Mouse (Mus musculus): ENCODE measurements around the gene Nme9. TPM values are rescaled to one million over a fixed set of nuclear protein-coding genes. Genes with fewer than 3 reads are reported as not detected.

The Nme9 gene
- not detected in 2 replicates for polyA plus RNA-seq (2012)

DNA sequence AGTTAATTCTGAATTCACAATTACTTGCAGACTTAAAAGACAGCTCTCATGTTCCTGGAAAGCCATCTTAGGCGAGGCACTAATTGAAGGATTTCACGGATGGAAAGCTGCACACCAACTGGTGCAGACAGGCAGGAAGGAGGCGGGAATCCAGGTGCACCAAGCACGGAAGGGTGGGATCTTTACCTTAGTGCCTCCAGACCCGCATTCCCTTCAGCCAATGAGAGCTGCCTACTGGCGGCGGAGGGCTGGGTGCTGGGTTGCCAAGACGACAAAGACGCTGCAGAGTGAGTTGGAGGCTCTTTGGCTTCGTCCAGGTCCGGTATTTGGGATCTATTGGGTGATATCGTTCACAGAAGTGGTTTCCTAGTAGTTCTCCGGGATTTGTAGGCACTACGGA, at the start of gene Nme9:
Nme9 (plus strand) TSS at position 315 of the 400 bp plus-strand sequence.
- Histone ChIP-seq H3K9me3 (ENCODE audit: control insufficient read depth, low read length) (no peaks in the 10 kb centered on the region), H3K36me3 (ENCODE audit: control insufficient read depth) (no peaks in the 10 kb centered on the region), H3K27me3 (ENCODE audit: control insufficient read depth) (peaks cover 25% of the 10 kb centered on the region), H3K4me1 (ENCODE audit: control insufficient read depth) (no peaks in the 10 kb centered on the region), H3K4me3 (replicated peaks) (no peak within 1 kb of the TSS)
- TF ChIP-seq TAL1 (IDR thresholded peaks at IDR 0.05; ENCODE audit: low read length) (no peak), GATA1 (IDR thresholded peaks at IDR 0.05; ENCODE audit: low read length) (no peak)

DNA sequence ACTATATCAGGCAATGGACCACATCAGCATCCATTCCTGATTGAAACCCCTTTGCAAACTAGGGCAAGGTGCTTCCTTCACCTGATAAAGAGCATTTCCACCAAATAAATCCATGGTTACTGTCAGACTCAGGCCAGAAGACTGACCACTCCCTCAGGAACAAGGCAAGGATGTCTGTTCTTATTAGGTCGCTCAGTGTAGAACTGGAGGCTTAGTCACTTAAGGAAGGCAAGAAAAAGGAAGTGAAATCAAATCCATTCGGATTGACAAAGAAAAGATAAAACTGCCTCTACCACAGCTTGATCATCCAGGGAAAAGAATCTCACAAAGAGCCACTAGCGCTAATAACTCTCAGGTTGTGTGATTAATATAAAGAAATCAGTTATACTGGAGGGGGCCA, 42.0 kb upstream of the Nme9 start:
- H3K36me3 ChIP-seq (ENCODE audit: control insufficient read depth), result no peaks in the 10 kb centered on the region
- H3K9me3 ChIP-seq (ENCODE audit: control insufficient read depth, low read length), result no peaks in the 10 kb centered on the region
- H3K27me3 ChIP-seq (ENCODE audit: control insufficient read depth), result no peaks in the 10 kb centered on the region
- no peak overlapping the region for H3K4me3 ChIP-seq (replicated peaks)
- H3K4me1 ChIP-seq (ENCODE audit: control insufficient read depth), result no peaks in the 10 kb centered on the region
- TF ChIP-seq TAL1 (IDR thresholded peaks at IDR 0.05; ENCODE audit: low read length), result no peak

DNA sequence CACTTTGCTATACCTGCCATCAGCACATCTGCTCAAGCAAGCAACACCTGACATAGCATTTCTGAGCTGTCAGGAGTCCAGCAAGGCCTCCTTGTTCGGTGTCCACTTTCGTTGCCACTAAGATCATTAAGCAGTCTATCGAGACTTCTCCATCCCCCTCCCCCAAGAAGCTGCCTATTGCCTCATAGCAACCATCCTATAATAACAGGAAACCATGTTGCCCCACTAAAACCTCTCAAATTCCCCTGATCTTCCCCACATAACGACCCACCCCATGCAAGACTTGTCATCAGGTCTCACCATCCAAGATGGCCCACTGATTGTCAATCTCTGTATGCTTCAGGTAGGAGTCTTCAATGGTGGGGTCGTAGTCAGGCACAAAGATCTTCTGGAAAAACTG, 40.2 kb upstream of the Nme9 start:
- no peaks in the 10 kb centered on the region for H3K9me3 ChIP-seq (ENCODE audit: control insufficient read depth, low read length)
- no peak overlapping the region for H3K4me3 ChIP-seq (replicated peaks)
- H3K27me3 ChIP-seq (ENCODE audit: control insufficient read depth), result no peaks in the 10 kb centered on the region
- no peak for TF ChIP-seq TAL1 (IDR thresholded peaks at IDR 0.05; ENCODE audit: low read length)
- TF ChIP-seq GATA1 (IDR thresholded peaks at IDR 0.05; ENCODE audit: low read length), result no peak
- no peaks in the 10 kb centered on the region for H3K4me1 ChIP-seq (ENCODE audit: control insufficient read depth)
- H3K36me3 ChIP-seq (ENCODE audit: control insufficient read depth), result no peaks in the 10 kb centered on the region

DNA sequence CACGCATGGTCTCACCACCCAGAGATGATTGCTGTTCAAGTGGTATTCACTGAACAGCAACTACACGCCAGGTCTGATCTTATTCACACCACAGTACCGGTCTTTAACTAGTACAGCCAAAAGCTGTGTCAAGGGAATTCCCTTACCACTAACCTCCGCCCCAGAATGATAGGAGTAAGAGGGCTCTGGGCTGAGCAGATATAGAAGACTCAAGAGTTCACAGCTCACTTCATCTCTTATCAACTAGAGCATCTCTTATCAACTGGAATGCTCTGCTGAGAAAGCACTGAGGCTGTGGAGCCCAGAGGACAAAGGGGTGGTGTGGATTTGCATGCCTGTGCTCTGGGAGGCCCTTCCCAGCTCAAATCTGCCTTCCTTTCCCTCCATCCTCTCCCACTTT, 39.5 kb upstream of the Nme9 start:
- no peaks in the 10 kb centered on the region for H3K36me3 ChIP-seq (ENCODE audit: control insufficient read depth)
- H3K9me3 ChIP-seq (ENCODE audit: control insufficient read depth, low read length), result no peaks in the 10 kb centered on the region
- no peaks in the 10 kb centered on the region for H3K4me1 ChIP-seq (ENCODE audit: control insufficient read depth)
- H3K4me3 ChIP-seq (replicated peaks), result no peak overlapping the region
- TF ChIP-seq GATA1 (IDR thresholded peaks at IDR 0.05; ENCODE audit: low read length) (no peak), TAL1 (IDR thresholded peaks at IDR 0.05; ENCODE audit: low read length) (no peak)
- no peaks in the 10 kb centered on the region for H3K27me3 ChIP-seq (ENCODE audit: control insufficient read depth)

DNA sequence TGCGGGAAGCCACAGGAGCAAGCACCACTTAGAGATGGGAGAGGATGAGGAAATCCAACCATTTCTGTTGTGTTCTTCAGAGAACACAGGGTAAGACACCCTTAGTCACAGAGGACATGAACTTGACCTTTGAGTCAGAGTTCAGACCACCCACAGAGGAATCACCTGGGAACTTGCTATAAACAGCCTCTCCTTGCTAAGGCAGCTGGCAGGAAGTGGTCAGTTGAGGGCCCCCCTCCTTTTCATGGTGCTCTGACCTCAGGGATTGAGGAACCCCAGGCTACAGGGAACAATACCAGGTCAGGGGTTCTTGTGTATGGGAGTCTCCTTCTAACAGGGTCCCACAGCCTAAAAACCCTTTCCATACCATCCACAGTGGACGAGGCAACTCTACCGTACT, 34.5 kb upstream of the Nme9 start:
- H3K4me3 ChIP-seq (replicated peaks), result no peak overlapping the region
- H3K9me3 ChIP-seq (ENCODE audit: control insufficient read depth, low read length), result no peaks in the 10 kb centered on the region
- TF ChIP-seq TAL1 (IDR thresholded peaks at IDR 0.05; ENCODE audit: low read length) (no peak), GATA1 (IDR thresholded peaks at IDR 0.05; ENCODE audit: low read length) (no peak)
- H3K27me3 ChIP-seq (ENCODE audit: control insufficient read depth), result no peaks in the 10 kb centered on the region
- no peaks in the 10 kb centered on the region for H3K4me1 ChIP-seq (ENCODE audit: control insufficient read depth)
- H3K36me3 ChIP-seq (ENCODE audit: control insufficient read depth), result no peaks in the 10 kb centered on the region

DNA sequence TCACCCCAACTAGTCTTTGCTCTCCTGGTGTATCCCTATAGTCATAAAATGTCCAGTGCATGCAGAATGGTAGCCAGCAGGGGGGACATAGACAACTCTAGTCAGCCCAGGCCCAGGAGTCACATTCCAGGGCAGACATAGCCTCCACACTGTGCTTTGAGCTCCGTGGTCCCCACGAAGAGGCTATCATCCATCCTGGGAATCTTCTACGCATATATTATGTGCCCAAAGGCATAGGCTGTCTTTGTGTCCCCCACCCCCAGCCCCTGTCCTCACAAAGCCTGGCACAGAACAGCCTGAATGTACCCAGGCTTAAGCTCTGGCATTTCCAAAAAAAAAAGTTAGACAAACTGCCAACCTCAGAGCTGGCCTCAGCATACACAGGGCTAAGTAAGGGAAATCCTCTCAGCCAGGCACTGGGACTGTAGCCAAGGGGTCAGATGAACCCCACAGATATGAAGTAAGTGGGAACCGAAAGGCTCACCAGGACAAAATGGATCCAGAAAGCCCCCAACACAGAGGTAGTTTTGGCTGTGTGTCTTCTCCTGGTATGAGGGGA, 33.9 kb upstream of the Nme9 start:
- no peaks in the 10 kb centered on the region for H3K27me3 ChIP-seq (ENCODE audit: control insufficient read depth)
- H3K36me3 ChIP-seq (ENCODE audit: control insufficient read depth), result no peaks in the 10 kb centered on the region
- H3K4me1 ChIP-seq (ENCODE audit: control insufficient read depth), result no peaks in the 10 kb centered on the region
- TF ChIP-seq TAL1 (IDR thresholded peaks at IDR 0.05; ENCODE audit: low read length) (no peak), GATA1 (IDR thresholded peaks at IDR 0.05; ENCODE audit: low read length) (no peak)
- no peaks in the 10 kb centered on the region for H3K9me3 ChIP-seq (ENCODE audit: control insufficient read depth, low read length)
- H3K4me3 ChIP-seq (replicated peaks), result no peak overlapping the region

DNA sequence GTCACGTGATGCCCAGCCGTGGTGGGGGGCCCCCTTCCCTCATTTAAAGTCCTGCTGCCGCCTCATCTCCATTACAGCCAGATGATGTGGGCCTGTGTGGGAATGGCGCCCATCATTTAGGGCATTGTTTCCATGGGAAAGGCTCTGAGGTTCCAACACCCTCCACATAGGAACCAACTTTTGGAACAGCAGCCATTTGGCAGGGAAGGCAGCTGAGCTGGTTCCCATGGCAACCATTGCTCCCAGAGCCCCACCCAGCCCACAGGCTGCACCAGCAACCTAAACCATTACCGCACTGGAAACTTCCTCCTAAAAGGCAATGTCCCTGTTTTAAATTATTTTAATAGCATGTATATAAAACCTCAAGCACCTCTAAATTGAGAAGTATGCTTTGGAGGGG, 32.9 kb upstream of the Nme9 start:
- no peaks in the 10 kb centered on the region for H3K9me3 ChIP-seq (ENCODE audit: control insufficient read depth, low read length)
- no peak overlapping the region for H3K4me3 ChIP-seq (replicated peaks)
- no peaks in the 10 kb centered on the region for H3K27me3 ChIP-seq (ENCODE audit: control insufficient read depth)
- TF ChIP-seq TAL1 (IDR thresholded peaks at IDR 0.05; ENCODE audit: low read length), result no peak
- no peak for TF ChIP-seq GATA1 (IDR thresholded peaks at IDR 0.05; ENCODE audit: low read length)
- no peaks in the 10 kb centered on the region for H3K36me3 ChIP-seq (ENCODE audit: control insufficient read depth)
- H3K4me1 ChIP-seq (ENCODE audit: control insufficient read depth), result no peaks in the 10 kb centered on the region

DNA sequence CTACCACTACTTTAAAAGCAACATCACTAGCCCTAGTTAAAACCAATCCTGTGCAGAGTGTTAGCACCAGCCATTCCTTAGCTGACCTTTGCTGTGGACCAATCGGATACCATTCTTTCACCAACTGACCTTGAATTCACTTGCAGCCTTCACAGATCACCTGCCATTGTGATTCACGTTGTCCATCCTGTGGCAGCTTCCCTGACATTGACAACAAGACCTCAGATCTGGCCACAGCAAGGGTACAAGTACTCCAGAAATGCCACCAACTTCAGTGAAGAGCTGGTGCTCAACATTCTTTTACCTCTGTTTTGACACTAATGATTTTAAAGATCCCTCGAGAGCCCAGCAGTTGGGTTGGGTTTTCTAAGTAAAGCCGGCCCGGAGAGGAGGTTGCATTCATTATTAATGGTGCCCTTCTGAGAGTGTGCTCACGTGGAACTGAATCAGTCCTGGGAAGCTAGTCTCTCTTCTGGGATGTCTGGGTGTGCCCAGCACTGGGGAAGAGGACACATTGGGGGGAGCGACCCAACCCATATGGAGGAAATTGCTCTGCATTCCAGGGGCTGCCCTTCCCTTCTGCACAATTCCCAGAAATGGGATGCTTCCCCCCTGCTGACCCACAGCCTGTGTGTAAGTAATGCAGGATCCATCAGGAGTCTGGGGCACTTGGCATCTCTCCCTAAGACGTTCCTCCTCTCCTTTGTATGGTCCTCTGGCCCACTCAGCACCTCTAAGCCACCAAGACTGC, 31.1 kb upstream of the Nme9 start:
- H3K9me3 ChIP-seq (ENCODE audit: control insufficient read depth, low read length), result no peaks in the 10 kb centered on the region
- no peak overlapping the region for H3K4me3 ChIP-seq (replicated peaks)
- TF ChIP-seq TAL1 (IDR thresholded peaks at IDR 0.05; ENCODE audit: low read length), result no peak
- no peak for TF ChIP-seq GATA1 (IDR thresholded peaks at IDR 0.05; ENCODE audit: low read length)
- H3K27me3 ChIP-seq (ENCODE audit: control insufficient read depth), result no peaks in the 10 kb centered on the region
- no peaks in the 10 kb centered on the region for H3K4me1 ChIP-seq (ENCODE audit: control insufficient read depth)
- no peaks in the 10 kb centered on the region for H3K36me3 ChIP-seq (ENCODE audit: control insufficient read depth)

DNA sequence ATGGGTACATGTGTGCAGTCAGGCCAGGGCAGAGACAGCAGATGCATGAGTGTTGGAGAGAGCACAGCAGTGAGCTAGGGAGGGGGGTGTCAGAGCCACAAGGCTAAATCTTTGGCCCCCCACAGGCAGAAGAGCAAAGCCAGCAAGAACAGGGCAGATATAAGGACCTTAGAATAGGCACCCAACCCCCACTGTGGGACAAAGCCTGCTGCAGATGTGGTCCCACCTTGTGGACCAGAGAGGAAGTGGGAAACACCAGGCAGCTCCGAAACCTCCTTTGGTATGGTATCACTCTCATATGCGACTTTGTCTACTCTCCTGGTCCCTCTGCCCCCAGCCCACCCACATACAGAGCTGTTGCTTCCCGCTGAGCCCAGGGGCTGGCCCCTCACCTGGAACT, 29.4 kb upstream of the Nme9 start:
- TF ChIP-seq GATA1 (IDR thresholded peaks at IDR 0.05; ENCODE audit: low read length) (no peak), TAL1 (IDR thresholded peaks at IDR 0.05; ENCODE audit: low read length) (no peak)
- H3K4me3 ChIP-seq (replicated peaks), result no peak overlapping the region
- H3K36me3 ChIP-seq (ENCODE audit: control insufficient read depth), result no peaks in the 10 kb centered on the region
- no peaks in the 10 kb centered on the region for H3K9me3 ChIP-seq (ENCODE audit: control insufficient read depth, low read length)
- H3K4me1 ChIP-seq (ENCODE audit: control insufficient read depth), result no peaks in the 10 kb centered on the region
- H3K27me3 ChIP-seq (ENCODE audit: control insufficient read depth), result no peaks in the 10 kb centered on the region

Data from erythroblast, embryonic 14.5 days (primary cell).